Mouse (Mus musculus) stomach, embryonic 14.5 days (tissue): Measurements from ENCODE around the gene Lrrc10. TPM values are rescaled to one million over a fixed set of nuclear protein-coding genes. Genes with fewer than 3 reads are reported as not detected.

ENCODE experiments used
- ATAC-seq: fragments of 200-750 bp; cut with Nextera tagmentation; 2 replicates; pipeline ENCODE4 v1.8.0; 2017; ENCODE audit warnings: low read depth, moderate TSS enrichment; ENCODE audit not compliant: insufficient number of reproducible peaks, insufficient read depth, low FRiP score
- H3K27ac ChIP-seq: fragments of 300-500 bp; sonication (generic); 2 replicates; pipeline ENCODE4 v1.5.1; 2014; ENCODE audit warnings: mild to moderate bottlenecking, low read length, moderate library complexity, mixed read lengths
- H3K27me3 ChIP-seq: fragments of 300-500 bp; sonication (generic); 2 replicates; pipeline ENCODE4 v1.6.1; 2014; ENCODE audit warnings: low read length, control low read depth, mixed read lengths; ENCODE audit not compliant: control insufficient read depth, insufficient read depth
- H3K36me3 ChIP-seq: fragments of 300-500 bp; sonication (generic); 2 replicates; pipeline ENCODE4 v1.6.1; 2014; ENCODE audit warnings: mild to moderate bottlenecking, control low read depth, low read length, moderate library complexity, mixed read lengths; ENCODE audit not compliant: control insufficient read depth, insufficient read depth
- H3K4me1 ChIP-seq: fragments of 300-500 bp; sonication (generic); 2 replicates; pipeline ENCODE4 v1.6.1; 2014; ENCODE audit warnings: low read length, control low read depth, mixed read lengths; ENCODE audit not compliant: control insufficient read depth, insufficient read depth
- H3K4me2 ChIP-seq: fragments of 300-500 bp; sonication (generic); replicated peaks from 2 replicates; pipeline ENCODE4 v1.6.1; 2014; ENCODE audit warnings: low read depth, low read length, control low read depth
- H3K4me3 ChIP-seq: fragments of 300-500 bp; sonication (generic); 2 replicates; pipeline ENCODE4 v1.5.1; 2014; ENCODE audit warnings: low read depth, low read length, control low read depth
- H3K9ac ChIP-seq: fragments of 300-500 bp; sonication (generic); replicated peaks from 2 replicates; pipeline ENCODE4 v1.6.1; 2014; ENCODE audit warnings: low read depth, mild to moderate bottlenecking, control low read depth, low read length, moderate library complexity, mixed read lengths
- H3K9me3 ChIP-seq: fragments of 300-500 bp; sonication (generic); 2 replicates; pipeline ENCODE4 v1.6.1; 2016; ENCODE audit warnings: low read depth, low read length, control low read depth; ENCODE audit not compliant: control insufficient read depth
- WGBS: fragments of 180-500 bp; shearing (Covaris S2); extraction: QIAGEN DNeasy Blood & Tissue Kit; methylation state at CpG from one replicate; pipeline ENCODE4 v1.1.7; 2014; 5-methylcytosine and 5-hydroxymethylcytosine counted together
- polyA plus RNA-seq: library from polyadenylated mRNA; unstranded; fragments of >200 nt; fragmentation: Nextera tagmentation; extraction: Ambion mirVana; gene quantifications from 2 replicates; pipeline ENCODE4 v1.2.1, GENCODE M21; 2014

The Lrrc10 gene
- not detected in 2 replicates for polyA plus RNA-seq

DNA sequence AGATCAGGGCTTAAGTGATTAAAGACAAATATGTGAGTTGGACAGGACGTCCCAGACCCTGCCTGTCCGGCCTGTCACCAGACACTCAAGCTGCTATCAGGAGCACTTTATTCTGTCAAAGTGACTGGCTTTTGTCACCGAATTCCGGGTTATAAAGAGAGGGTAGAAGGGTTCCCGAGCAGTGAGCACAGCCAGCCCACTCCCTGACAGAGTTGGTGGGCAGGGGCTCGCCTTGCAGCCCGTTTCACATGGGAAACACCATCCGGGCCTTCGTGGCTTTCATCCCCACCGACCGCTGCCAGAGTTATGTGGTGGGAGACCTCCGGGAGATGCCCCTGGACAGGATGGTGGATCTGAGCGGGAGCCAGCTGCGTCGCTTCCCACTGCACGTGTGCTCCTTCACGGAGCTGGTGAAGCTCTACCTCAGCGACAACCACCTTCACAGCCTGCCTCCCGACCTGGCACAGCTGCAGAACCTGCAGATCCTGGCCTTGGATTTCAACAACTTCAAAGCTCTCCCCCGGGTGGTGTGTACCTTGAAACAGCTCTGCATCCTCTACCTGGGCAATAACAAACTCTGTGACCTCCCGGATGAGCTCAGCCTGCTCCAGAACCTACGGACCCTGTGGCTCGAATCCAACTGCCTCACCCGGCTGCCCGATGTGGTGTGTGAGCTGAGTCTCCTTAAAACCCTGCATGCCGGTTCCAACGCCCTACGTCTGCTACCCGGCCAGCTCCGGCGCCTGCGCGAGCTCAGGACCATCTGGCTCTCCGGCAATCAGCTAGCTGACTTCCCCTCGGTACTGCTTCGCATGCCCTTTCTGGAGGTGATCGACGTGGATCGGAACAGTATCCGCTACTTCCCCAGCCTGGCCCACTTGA, at the start of gene Lrrc10:
Lrrc10 (plus strand) TSS at position 167 of the 882 bp plus-strand sequence.
- H3K4me3 ChIP-seq: no peak within 1 kb of the TSS

DNA sequence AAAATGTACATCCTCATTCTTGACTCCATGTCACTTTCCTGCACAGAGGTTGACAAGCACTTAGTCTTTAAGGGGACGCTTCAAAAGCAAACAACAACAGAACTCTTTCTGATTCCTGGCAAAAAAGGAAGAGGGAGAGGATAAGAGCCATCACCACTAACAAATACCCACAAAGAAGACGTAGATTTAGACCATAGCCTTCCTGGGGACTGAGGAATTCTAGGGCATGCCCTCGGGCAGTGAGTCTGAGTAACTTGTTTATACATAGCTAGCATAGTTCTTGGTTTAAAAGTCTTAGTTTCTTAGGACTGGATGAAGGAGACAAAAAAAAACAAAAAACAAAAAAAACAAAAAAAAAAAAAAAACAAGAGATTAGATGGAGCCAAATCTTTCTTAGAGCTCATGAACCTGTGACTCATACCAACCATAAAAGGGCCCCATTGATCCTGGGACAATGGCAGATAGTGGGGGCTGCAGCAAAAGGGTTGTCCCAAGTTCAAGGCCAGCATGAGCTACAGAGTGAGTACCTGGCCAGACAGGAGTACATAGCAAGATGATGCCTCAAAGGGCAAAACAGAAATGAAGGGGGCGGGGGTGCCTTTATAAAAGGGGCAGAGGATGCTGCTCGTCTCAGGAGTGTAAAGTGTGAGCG, 49.4 kb upstream of the Lrrc10 start:
- Histone ChIP-seq H3K4me3 (no peak overlapping the region), H3K9me3 (no peaks in the 10 kb centered on the region), H3K4me2 (no peak overlapping the region), H3K36me3 (no peaks in the 10 kb centered on the region), H3K4me1 (no peaks in the 10 kb centered on the region), H3K27ac (no peak overlapping the region), H3K27me3 (no peaks in the 10 kb centered on the region), H3K9ac (no peak overlapping the region)
- peak; percentile 18; the same call in 1 of the 2 replicates for ATAC-seq
- 52% methylated on average over 6 of the region's 6 CpGs for WGBS

More for the DNA sequence above, at the start of gene Lrrc10:
- H3K36me3 ChIP-seq: peaks cover 14% of the 10 kb centered on the region; the same call in 1 of the 2 replicates
- H3K27me3 ChIP-seq: no peaks in the 10 kb centered on the region
- H3K4me1 ChIP-seq: 0 out of 2 replicates have a peak, but pooled peaks cover 5% of the 10 kb centered on the region
- H3K9ac ChIP-seq: no peak within 1 kb of the TSS; the same call in 1 of the 2 replicates
- ATAC-seq: no peak; the same call in 1 of the 2 replicates
- 42% methylated on average over 40 of the region's 40 CpGs for WGBS
- no peaks in the 10 kb centered on the region for H3K9me3 ChIP-seq
- H3K4me2 ChIP-seq: peak within 1 kb of the TSS; percentile 29
- no peak within 1 kb of the TSS for H3K27ac ChIP-seq

DNA sequence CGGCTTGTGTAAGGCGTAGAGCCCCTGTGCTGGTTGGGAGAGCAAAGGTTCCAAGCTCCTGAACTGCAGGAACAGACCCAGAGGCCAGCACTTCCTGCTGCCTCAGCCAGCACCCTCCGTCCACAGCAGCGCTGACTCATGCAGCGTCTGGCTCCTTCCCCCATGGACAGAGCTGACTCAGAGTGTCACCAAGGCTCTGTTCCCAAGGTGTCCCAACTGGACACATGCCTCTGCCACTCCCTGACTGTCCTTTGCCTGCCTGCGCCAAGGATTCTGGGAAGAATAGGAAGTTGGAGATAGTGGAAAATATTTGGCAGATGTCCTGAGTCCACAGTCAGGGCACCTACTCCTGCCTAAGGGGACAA, 48.9 kb upstream of the Lrrc10 start:
- Histone ChIP-seq H3K27me3 (no peaks in the 10 kb centered on the region), H3K9me3 (no peaks in the 10 kb centered on the region), H3K4me2 (no peak overlapping the region), H3K36me3 (no peaks in the 10 kb centered on the region), H3K27ac (no peak overlapping the region), H3K9ac (no peak overlapping the region), H3K4me3 (no peak overlapping the region), H3K4me1 (no peaks in the 10 kb centered on the region)
- peak; percentile 74 for ATAC-seq
- 64% methylated on average over 6 of the region's 6 CpGs for WGBS

DNA sequence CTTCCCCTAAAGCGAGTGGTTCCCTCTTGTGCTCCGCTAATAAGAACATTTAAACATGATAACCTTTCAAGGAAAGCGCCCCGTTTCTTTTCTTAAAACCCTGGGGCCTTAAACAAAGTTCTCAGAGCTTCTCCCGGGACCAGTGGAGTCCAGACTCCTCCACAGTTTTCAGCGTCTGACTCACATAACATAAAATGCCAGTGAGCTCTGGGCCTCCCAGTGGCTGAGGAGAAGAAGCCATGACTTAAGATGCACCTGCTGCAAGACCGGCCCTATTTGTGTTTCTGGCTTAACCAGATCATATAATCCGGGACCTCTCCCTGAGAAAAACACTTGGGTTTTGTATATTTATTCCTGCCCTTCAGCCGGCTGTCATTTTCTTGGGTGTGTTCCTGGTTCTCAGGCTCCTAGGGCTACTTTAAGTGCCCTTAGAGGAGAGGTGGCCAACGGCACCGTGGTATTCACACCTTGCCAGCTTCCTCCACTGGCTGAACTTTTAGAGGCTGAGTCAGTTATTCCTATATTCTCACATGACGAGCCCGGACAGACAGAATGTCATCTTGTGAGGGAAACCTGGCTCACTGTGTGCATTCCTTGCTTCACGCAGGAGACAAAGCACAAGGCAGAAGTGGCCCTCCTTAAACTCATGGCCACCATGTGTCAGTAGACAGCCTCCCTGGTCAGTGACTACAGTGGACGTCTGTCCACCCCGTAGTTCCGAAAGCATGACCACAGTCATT, 46.3 kb upstream of the Lrrc10 start:
- Histone ChIP-seq H3K4me3 (no peak overlapping the region), H3K27me3 (no peaks in the 10 kb centered on the region), H3K27ac (no peak overlapping the region), H3K4me1 (no peaks in the 10 kb centered on the region), H3K4me2 (no peak overlapping the region), H3K9me3 (no peaks in the 10 kb centered on the region), H3K9ac (no peak overlapping the region), H3K36me3 (no peaks in the 10 kb centered on the region)
- ATAC-seq: no peak
- WGBS: 74% methylated on average over 17 of the region's 17 CpGs

DNA sequence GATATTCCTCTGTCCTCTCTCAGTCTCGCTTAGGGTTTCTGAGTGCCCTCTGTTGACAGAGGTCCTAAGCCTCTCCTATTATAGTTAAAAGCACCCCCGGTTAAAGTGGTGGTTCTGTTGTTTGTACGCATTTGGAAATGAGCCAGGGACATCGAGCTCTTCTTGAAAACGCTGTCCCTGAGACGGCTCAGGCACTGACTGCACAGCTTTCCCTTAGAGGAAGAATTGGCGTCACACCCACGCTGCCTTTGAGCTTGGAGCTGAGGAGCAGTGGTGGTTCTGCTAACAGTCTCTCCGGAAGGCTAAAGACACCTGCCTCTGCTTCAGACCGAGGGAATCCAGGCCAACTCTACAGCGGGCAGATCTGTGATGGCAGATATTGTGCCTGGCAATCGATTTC, 44.2 kb upstream of the Lrrc10 start:
- no peak overlapping the region for H3K4me2 ChIP-seq
- no peaks in the 10 kb centered on the region for H3K27me3 ChIP-seq
- H3K4me3 ChIP-seq: no peak overlapping the region
- no peaks in the 10 kb centered on the region for H3K36me3 ChIP-seq
- ATAC-seq: no peak
- H3K9me3 ChIP-seq: no peaks in the 10 kb centered on the region
- no peak overlapping the region for H3K27ac ChIP-seq
- H3K9ac ChIP-seq: no peak overlapping the region
- no peaks in the 10 kb centered on the region for H3K4me1 ChIP-seq
- WGBS: 64% methylated on average over 12 of the region's 12 CpGs

DNA sequence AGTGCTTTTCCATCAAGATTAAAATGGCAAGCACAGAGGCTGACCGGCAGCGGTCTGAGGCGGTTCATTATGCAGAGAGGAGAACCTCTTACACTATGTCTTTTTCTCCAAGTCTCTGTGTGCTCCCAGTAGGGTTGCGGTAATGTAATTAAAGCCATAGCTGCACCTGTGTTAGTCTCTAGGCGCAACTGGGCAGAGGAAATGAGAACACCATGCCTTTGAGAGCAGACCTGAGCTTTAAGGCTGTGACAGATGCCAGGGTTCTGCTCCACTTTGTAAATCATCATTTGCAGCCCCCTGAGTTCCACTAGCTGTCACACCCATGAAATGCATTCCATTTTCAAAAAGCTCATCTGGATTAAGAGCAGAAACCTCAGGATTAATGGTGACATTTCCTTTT, 40.4 kb upstream of the Lrrc10 start:
- H3K4me1 ChIP-seq: no peaks in the 10 kb centered on the region
- no peak overlapping the region for H3K9ac ChIP-seq
- no peak overlapping the region for H3K4me2 ChIP-seq
- H3K27ac ChIP-seq: no peak overlapping the region
- no peak for ATAC-seq
- no peaks in the 10 kb centered on the region for H3K9me3 ChIP-seq
- H3K4me3 ChIP-seq: no peak overlapping the region
- no peaks in the 10 kb centered on the region for H3K36me3 ChIP-seq
- 87% methylated on average over 5 of the region's 5 CpGs for WGBS
- H3K27me3 ChIP-seq: no peaks in the 10 kb centered on the region

DNA sequence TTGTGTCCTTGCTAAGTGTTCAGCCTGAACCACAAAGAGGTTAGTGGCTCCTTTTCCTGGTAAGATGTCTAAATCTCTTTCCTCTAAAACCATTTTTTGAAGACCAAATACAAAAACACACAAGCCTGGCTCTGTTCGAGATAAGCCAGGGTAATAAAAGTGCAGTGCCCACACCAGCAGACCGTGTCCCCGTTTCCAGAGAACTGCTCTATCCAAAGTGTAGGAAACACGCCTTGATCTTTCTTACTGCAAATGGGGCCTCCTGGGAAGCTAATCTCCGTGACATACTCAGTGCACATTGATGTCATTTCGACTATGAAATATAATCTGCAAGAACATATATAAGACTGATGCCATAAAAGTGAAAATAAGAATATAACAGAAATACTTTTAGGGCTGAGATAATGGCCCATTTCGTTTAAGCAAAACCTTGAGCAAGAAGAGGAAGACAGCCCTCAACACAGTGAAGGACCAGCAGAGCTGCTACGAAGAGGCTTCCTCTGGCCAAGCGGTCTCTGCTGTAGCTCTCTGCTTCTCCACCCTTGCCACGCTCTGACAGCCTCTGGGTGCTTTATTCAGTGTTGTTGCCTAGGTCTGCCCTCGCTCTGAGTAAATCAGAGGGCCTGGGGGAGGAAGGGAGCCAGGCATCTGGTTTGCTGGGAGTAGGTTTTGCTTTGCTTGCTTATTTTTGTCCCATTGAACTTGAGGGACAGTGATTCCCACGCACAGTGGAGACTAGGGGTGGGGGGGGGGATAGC, 39.3 kb upstream of the Lrrc10 start:
- H3K4me2 ChIP-seq: no peak overlapping the region
- no peaks in the 10 kb centered on the region for H3K4me1 ChIP-seq
- no peak for ATAC-seq
- H3K4me3 ChIP-seq: no peak overlapping the region
- no peak overlapping the region for H3K9ac ChIP-seq
- no peaks in the 10 kb centered on the region for H3K27me3 ChIP-seq
- no peaks in the 10 kb centered on the region for H3K9me3 ChIP-seq
- H3K36me3 ChIP-seq: no peaks in the 10 kb centered on the region
- no peak overlapping the region for H3K27ac ChIP-seq
- WGBS: 64% methylated on average over 12 of the region's 12 CpGs

DNA sequence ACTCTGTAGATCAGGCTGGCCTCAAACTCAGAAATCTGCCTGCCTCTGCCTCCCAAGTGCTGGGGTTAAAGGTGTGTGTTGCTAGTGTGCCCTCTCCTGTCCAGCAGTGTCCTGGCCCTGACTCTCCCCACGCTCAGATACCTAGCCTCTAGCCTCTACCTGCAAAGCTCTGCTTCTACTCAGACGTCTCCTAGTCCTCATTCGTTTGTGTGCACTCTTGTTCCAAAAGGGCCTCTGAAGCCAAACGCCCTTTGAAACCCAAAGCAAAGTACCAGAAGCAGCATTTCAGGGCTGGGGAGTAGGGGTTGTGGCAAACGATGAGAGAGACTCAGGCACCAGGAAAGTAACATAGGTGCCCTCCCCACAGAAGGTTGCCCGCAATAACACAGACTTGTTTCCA, 35.5 kb upstream of the Lrrc10 start:
- H3K4me3 ChIP-seq: no peak overlapping the region
- H3K27me3 ChIP-seq: no peaks in the 10 kb centered on the region
- H3K4me2 ChIP-seq: no peak overlapping the region
- ATAC-seq: no peak
- no peak overlapping the region for H3K27ac ChIP-seq
- H3K36me3 ChIP-seq: no peaks in the 10 kb centered on the region
- 83% methylated on average over 6 of the region's 6 CpGs for WGBS
- H3K9me3 ChIP-seq: no peaks in the 10 kb centered on the region
- H3K4me1 ChIP-seq: peaks cover 3% of the 10 kb centered on the region; the same call in 1 of the 2 replicates
- H3K9ac ChIP-seq: no peak overlapping the region
